Mouse (Mus musculus): ENCODE measurements around the gene Sccpdh. TPM values are rescaled to one million over a fixed set of nuclear protein-coding genes. Genes with fewer than 3 reads are reported as not detected.
A peak's percentile ranks its signal among the peaks of the same experiment; 100 is the strongest.
"Not testable (repeated sequence)": the region's sequence is repeated elsewhere in the genome, so short reads cannot be mapped to it uniquely, and the experiment has no call there.

Gene Sccpdh
- polyA plus RNA-seq, 1 experiment from 2014 or later, result 128 TPM

DNA sequence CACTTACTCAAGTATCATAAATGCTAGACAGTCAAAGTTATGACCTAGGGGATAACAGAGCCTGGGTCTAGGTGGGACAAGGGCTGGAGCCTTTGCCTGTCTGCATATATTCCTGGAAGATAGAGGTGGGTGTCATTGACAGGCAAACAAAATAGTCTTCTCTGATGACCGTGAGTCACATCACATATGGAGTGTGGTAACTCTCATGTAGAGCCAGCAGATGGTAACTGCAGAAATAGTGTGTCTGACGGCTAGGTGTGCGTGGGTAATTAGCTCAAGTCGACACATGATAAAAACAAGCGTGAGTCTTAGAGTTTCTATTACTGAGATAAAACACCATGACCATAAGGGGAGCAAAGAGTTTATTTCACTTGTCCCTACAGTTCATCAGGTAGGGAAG is 4.9 kb upstream of the Sccpdh start:
- ATAC-seq, result no peak
- Histone ChIP-seq H3K36me3 (ENCODE audit: control insufficient read depth, insufficient read depth) (no peaks in the 10 kb centered on the region), H3K4me1 (replicated peaks; ENCODE audit: control insufficient read depth, insufficient read depth, low read length) (peaks cover 6% of the 10 kb centered on the region; the same call in 1 of the 2 replicates), H3K4me3 (replicated peaks; ENCODE audit: low read length) (no peak overlapping the region), H3K9ac (replicated peaks; ENCODE audit: low read depth, low read length) (no peak overlapping the region), H3K27me3 (replicated peaks; ENCODE audit: control insufficient read depth, insufficient read depth, low read length) (no peaks in the 10 kb centered on the region), H3K4me2 (ENCODE audit: low read length) (no peak overlapping the region), H3K9me3 (ENCODE audit: control insufficient read depth, low read length) (no peaks in the 10 kb centered on the region), H3K27ac (ENCODE audit: low read length) (no peak overlapping the region)
- 80% methylated on average over 5 of the region's 5 CpGs for whole genome bisulfite sequencing

DNA sequence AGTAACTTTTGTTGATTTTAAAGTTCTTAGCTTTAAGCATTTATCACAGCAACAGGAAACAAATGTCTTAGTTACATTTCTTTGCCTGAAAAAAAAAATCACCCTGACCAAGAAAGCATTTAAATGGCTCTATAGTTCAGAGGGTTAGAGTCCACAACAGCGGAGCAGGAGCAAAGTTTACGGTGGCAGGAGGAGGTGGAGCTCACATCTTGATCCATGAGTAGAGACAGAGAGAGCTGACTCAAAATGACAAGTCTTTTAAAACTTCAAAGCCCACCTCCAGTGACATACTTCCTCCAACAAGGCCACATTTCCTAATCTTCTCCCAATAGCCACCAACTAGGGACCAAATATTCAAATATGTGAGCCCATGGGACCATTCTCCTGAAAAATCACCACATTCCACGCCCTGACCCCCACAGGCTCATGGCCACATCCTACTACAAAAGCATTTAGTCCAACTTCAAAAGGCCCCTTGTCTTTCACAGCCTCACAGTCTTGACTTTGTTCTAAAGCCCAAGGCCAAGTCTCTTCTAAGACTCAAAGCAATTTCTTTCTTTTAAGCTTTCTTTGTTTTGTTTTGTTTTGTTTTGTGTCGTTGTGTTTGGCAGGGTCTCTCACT is 3.6 kb upstream of the Sccpdh start:
- Histone ChIP-seq H3K4me3 (replicated peaks; ENCODE audit: low read length) (no peak overlapping the region), H3K9me3 (ENCODE audit: control insufficient read depth, low read length) (no peaks in the 10 kb centered on the region), H3K27me3 (replicated peaks; ENCODE audit: control insufficient read depth, insufficient read depth, low read length) (no peaks in the 10 kb centered on the region), H3K9ac (replicated peaks; ENCODE audit: low read depth, low read length) (no peak overlapping the region), H3K4me2 (ENCODE audit: low read length) (no peak overlapping the region), H3K36me3 (ENCODE audit: control insufficient read depth, insufficient read depth) (no peaks in the 10 kb centered on the region), H3K27ac (ENCODE audit: low read length) (no peak overlapping the region), H3K4me1 (replicated peaks; ENCODE audit: control insufficient read depth, insufficient read depth, low read length) (peaks cover 13% of the 10 kb centered on the region)
- 51% methylated on average over 4 of the region's 4 CpGs for WGBS
- ATAC-seq, result no peak

DNA sequence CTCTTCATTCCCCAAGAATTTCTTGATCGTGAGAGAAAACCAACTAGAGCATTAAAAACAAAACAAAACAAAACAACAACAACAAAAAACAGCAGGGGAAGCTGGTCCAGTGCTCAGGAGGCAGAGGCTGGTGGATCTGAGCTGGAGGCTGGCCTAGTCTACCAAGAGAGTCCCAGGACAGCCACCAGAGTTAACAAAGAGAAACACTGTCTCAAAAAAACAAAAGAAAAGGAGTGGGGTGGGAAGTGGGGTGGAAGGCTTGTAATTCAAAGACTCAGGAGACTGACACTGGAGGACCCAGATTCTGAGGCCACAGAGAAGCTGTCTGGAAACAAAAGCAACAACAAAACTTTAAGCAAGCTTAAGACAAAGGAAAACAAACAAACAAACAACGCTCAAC is 1.0 kb upstream of the Sccpdh start:
- Histone ChIP-seq H3K27ac (ENCODE audit: low read length) (no peak overlapping the region), H3K27me3 (replicated peaks; ENCODE audit: control insufficient read depth, insufficient read depth, low read length) (no peaks in the 10 kb centered on the region), H3K9ac (replicated peaks; ENCODE audit: low read depth, low read length) (no peak overlapping the region), H3K4me2 (ENCODE audit: low read length) (peak overlapping the region; percentile 84; the same call in 1 of the 2 replicates), H3K4me1 (replicated peaks; ENCODE audit: control insufficient read depth, insufficient read depth, low read length) (peaks cover 20% of the 10 kb centered on the region), H3K9me3 (ENCODE audit: control insufficient read depth, low read length) (no peaks in the 10 kb centered on the region), H3K4me3 (replicated peaks; ENCODE audit: low read length) (no peak overlapping the region), H3K36me3 (ENCODE audit: control insufficient read depth, insufficient read depth) (no peaks in the 10 kb centered on the region)
- ATAC-seq, result no peak
- 53% methylated on average over 2 of the region's 2 CpGs for WGBS

DNA sequence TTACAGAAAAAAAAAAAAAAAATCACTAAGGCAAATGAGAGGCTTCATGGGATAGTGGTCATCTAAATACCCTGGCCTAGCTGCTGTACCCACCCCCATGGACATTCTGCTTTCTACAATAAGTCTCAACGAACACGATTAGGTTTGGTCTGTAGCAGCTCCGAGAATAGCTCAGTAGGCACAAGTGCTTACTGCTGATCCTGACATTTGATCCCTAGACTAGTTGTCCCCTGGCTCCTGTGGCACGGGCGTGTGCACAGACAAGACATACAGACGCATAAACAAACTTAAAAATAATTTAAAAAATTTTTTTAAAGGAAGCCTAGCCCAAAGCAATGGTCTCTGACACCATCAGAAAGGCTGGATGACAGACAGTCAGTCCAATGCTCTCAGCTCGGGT is 560 bp upstream of the Sccpdh start:
- H3K36me3 ChIP-seq (ENCODE audit: control insufficient read depth, insufficient read depth), result no peaks in the 10 kb centered on the region
- H3K4me2 ChIP-seq (ENCODE audit: low read length), result peak overlapping the region; percentile 84
- H3K9ac ChIP-seq (replicated peaks; ENCODE audit: low read depth, low read length), result peak overlapping the region; percentile 91
- peaks cover 20% of the 10 kb centered on the region for H3K4me1 ChIP-seq (replicated peaks; ENCODE audit: control insufficient read depth, insufficient read depth, low read length)
- H3K9me3 ChIP-seq (ENCODE audit: control insufficient read depth, low read length), result no peaks in the 10 kb centered on the region
- H3K27ac ChIP-seq (ENCODE audit: low read length), result no peak overlapping the region; the same call in 1 of the 2 replicates
- H3K4me3 ChIP-seq (replicated peaks; ENCODE audit: low read length), result peak overlapping the region; percentile 94
- peak; percentile 27 for ATAC-seq
- H3K27me3 ChIP-seq (replicated peaks; ENCODE audit: control insufficient read depth, insufficient read depth, low read length), result no peaks in the 10 kb centered on the region
- WGBS, result 5% methylated on average over 7 of the region's 7 CpGs

DNA sequence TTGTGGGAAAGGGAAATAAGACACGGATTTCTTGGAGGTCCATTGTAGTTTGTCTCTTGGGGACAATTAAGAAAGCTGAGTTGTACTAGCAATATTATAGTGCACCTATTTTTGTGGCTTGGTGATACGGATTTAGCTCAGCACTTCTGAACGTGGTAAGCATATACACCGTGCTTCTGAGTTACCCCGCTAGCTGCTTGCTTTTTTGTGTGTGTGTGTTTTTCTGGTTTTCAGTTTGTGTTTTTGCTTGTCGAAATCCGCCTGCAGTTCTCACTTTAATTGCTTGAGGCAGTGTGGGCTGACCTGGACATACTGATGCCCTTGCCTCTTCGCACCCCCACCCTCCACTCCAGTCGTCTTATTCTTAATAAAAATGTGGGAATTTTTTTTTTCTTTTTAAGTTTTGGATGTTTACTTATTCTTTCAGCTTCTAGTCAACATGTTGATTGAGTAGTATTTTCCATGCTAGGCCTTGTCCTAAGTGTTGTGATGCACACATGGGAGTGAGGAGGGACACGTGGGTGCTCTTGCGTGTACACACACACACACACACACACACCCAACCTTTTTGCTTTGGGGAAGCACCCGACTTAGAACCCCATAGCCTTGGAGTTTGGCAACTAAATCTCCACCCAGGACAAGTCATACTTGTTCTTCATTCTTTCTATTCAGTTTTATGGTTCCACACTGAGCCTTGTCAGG is 977 bp downstream of the Sccpdh start:
- Histone ChIP-seq H3K4me2 (ENCODE audit: low read length) (peak overlapping the region; percentile 84), H3K27me3 (replicated peaks; ENCODE audit: control insufficient read depth, insufficient read depth, low read length) (no peaks in the 10 kb centered on the region), H3K9me3 (ENCODE audit: control insufficient read depth, low read length) (no peaks in the 10 kb centered on the region), H3K4me3 (replicated peaks; ENCODE audit: low read length) (peak overlapping the region; percentile 94), H3K4me1 (replicated peaks; ENCODE audit: control insufficient read depth, insufficient read depth, low read length) (peaks cover 20% of the 10 kb centered on the region), H3K27ac (ENCODE audit: low read length) (no peak overlapping the region; the same call in 1 of the 2 replicates), H3K9ac (replicated peaks; ENCODE audit: low read depth, low read length) (peak overlapping the region; percentile 91), H3K36me3 (ENCODE audit: control insufficient read depth, insufficient read depth) (peaks cover 3% of the 10 kb centered on the region; the same call in 1 of the 2 replicates)
- WGBS, result 17% methylated on average over 12 of the region's 12 CpGs
- ATAC-seq, result peak; percentile 8; the same call in 1 of the 2 replicates

DNA sequence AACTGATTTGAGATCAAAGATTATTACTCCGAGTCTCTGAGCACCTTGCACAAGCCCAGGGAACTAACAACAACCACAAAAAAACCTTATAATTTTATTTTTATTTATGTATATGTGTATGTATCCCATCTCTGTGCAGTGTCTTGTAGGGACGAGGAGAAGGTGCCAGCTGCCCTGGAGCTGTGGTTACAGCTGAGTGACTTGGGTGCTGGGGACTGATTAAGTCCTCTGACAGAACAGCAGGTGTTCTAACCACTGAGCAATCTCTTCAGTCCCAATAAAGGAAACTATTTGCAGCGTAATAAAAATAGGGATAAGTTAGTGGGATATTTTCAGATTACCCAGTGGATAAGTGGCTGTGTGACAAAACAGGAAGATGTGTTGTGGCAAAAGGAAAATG is 6.3 kb downstream of the Sccpdh start:
- no peak overlapping the region for H3K27ac ChIP-seq (ENCODE audit: low read length)
- ATAC-seq, result no peak

DNA sequence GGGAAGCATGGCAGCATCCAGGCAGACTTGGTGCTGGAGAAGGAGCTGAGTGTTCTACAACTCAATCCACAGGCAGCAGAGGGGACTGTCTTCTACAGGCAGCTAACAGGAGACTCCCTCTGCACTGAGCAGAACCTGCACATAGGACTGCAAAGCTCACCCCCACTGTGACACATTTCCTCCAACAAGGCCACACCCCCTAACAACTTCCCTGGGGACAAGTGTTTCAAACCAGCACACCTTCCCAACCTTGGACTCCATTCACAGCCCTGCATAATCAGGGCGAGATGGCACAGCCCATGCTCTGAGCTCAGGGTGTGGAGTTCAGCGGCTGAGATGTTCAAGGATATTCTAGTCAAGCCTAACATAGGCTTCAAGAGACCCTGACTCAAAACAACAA is 9.0 kb downstream of the Sccpdh start:
- Histone ChIP-seq H3K4me1 (replicated peaks; ENCODE audit: control insufficient read depth, insufficient read depth, low read length) (no peaks in the 10 kb centered on the region), H3K27me3 (replicated peaks; ENCODE audit: control insufficient read depth, insufficient read depth, low read length) (no peaks in the 10 kb centered on the region), H3K9me3 (ENCODE audit: control insufficient read depth, low read length) (no peaks in the 10 kb centered on the region), H3K4me3 (replicated peaks; ENCODE audit: low read length) (no peak overlapping the region), H3K36me3 (ENCODE audit: control insufficient read depth, insufficient read depth) (peaks cover 24% of the 10 kb centered on the region), H3K27ac (ENCODE audit: low read length) (no peak overlapping the region), H3K4me2 (ENCODE audit: low read length) (no peak overlapping the region), H3K9ac (replicated peaks; ENCODE audit: low read depth, low read length) (no peak overlapping the region)
- ATAC-seq, result no peak
- 88% methylated on average over 2 of the region's 2 CpGs for WGBS

More for the DNA sequence above, 6.3 kb downstream of the Sccpdh start:
- Histone ChIP-seq H3K4me2 (ENCODE audit: low read length) (no peak overlapping the region), H3K9ac (replicated peaks; ENCODE audit: low read depth, low read length) (no peak overlapping the region), H3K4me3 (replicated peaks; ENCODE audit: low read length) (no peak overlapping the region), H3K36me3 (ENCODE audit: control insufficient read depth, insufficient read depth) (peaks cover 13% of the 10 kb centered on the region), H3K9me3 (ENCODE audit: control insufficient read depth, low read length) (no peaks in the 10 kb centered on the region), H3K4me1 (replicated peaks; ENCODE audit: control insufficient read depth, insufficient read depth, low read length) (peaks cover 8% of the 10 kb centered on the region), H3K27me3 (replicated peaks; ENCODE audit: control insufficient read depth, insufficient read depth, low read length) (no peaks in the 10 kb centered on the region)
- 93% methylated on average over 3 of the region's 3 CpGs for whole genome bisulfite sequencing

DNA sequence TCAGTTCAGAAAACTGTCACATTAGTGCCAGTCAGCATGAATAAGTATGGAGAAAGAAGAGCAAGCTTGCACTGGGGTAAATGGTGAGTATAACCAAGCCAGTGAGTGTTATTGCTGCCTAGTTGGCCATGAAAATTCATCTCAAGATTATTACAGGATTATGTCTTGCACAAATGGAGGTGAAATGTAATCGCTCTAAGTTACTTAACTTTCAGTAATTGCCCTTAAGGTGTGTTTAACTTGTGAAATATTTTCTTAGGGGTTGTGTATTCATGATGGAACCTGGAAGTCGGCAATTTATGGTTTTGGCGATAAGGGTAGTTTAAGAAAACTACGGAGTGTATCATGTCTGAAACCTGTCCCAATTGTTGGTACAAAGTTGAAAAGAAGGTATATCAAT is 11.3 kb downstream of the Sccpdh start:
- 97% methylated on average over 4 of the region's 4 CpGs for WGBS
- Histone ChIP-seq H3K4me3 (replicated peaks; ENCODE audit: low read length) (no peak overlapping the region), H3K27ac (ENCODE audit: low read length) (no peak overlapping the region), H3K4me1 (replicated peaks; ENCODE audit: control insufficient read depth, insufficient read depth, low read length) (no peaks in the 10 kb centered on the region), H3K27me3 (replicated peaks; ENCODE audit: control insufficient read depth, insufficient read depth, low read length) (no peaks in the 10 kb centered on the region), H3K4me2 (ENCODE audit: low read length) (no peak overlapping the region), H3K36me3 (ENCODE audit: control insufficient read depth, insufficient read depth) (peaks cover 24% of the 10 kb centered on the region), H3K9ac (replicated peaks; ENCODE audit: low read depth, low read length) (no peak overlapping the region), H3K9me3 (ENCODE audit: control insufficient read depth, low read length) (no peaks in the 10 kb centered on the region)
- ATAC-seq, result no peak

DNA sequence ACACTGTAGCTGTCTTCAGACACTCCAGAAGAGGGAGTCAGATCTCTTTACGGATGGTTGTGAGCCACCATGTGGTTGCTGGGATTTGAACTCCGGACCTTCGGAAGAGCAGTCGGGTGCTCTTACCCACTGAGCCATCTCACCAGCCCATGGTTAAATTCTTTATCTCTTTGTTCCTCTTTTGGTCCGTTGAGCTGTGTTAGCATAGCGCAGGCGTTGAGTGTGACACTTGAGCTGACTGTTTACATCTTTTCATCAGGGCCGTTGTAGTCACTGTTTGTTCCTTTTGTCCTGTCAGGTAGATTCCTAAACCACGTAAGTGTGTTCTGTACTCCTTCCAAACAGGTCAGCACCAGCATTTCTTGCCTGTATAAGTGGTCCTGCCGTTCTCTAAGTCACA is 14.7 kb downstream of the Sccpdh start:
- not testable (repeated sequence) for H3K4me1 ChIP-seq (replicated peaks; ENCODE audit: control insufficient read depth, insufficient read depth, low read length); H3K4me3 ChIP-seq (replicated peaks; ENCODE audit: low read length); ATAC-seq; H3K4me2 ChIP-seq (ENCODE audit: low read length); H3K9ac ChIP-seq (replicated peaks; ENCODE audit: low read depth, low read length); H3K9me3 ChIP-seq (ENCODE audit: control insufficient read depth, low read length); H3K27me3 ChIP-seq (replicated peaks; ENCODE audit: control insufficient read depth, insufficient read depth, low read length); H3K27ac ChIP-seq (ENCODE audit: low read length)
- peaks cover 29% of the 10 kb centered on the region for H3K36me3 ChIP-seq (ENCODE audit: control insufficient read depth, insufficient read depth)
- WGBS, result 92% methylated on average over 9 of the region's 10 CpGs

All from forebrain, embryonic 16.5 days (tissue).